Mouse (Mus musculus) monocyte, adult 2 months (primary cell): ENCODE results near the gene Mnx1.

Source experiments
- DNase-seq, 2 experiments: peaks; one replicate each; pipeline ENCODE4 v3.0.0; 2022; ENCODE audit warnings: low spot score in 2 of 2, low read depth in 1 of 2

Gene Mnx1

DNA sequence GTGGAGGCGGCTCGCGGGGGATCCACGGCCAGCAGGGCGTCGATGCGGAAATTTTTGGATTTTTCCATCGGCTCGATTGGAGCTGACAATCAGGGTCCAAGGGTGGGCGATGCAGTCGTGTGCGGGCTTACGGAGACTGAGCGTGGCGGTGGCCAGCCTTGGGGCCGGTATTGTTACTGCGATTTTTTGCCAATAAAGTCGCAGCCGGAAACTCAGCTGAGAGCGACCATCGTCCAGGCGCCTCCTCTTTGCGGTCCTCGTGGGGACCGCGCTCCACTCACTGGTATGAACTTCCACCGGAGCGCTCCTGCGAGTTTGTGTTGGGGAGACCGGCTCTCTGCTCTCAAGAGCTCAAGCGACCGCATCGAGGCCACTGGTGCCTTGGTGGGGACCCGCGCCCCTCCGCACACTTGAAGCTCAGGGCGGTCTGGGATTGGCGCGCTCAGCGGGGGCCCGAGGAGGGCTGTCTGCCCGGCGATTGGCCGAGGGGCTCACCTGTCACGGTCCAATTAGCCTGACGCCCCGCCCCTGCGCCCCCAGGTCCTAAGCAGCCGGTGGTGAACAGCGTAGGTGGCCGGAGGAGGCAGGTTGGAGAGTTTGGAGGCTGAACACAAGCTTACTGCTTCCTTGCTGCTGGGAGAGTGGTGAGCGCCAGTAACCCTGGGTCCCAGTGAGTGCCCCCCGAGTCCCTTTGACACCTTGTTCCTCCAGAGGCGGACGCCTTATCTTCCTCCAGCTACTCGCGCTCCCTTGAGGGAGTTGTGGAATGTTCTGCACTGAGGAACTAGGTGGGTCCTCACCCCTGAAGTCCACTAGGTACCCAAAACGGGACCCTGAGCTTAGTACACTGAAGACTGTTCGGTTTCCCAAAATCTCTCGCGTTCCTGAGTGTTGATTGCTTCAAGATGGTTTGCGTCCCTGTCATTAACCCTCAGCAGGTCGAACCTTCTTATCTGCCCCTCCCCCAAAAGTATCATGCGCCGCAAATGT, at the start of gene Mnx1:
TSS of gene Mnx1 (minus strand) at position 263 of the 990 bp plus-strand sequence.
- DNase-seq = no peak

DNA sequence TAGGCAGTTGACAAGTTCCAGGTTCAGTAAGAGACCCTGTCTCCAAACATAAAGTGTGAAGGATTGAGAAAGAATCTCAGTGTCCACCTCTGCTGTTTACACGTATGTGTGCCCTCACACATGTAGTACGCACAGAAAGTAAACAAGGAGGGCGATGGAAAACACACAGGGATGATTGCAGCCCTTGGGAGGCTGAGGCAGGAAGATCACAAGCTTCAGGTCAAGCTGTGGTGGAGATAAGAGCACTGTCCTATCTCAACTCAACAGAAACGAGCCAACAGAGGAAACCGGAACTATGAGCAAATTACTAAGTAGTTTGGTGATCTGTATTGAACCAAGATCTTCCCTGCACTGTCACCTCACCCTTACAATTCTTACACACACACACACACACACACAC, 38.2 kb upstream of the Mnx1 start:
- no peak for DNase-seq

DNA sequence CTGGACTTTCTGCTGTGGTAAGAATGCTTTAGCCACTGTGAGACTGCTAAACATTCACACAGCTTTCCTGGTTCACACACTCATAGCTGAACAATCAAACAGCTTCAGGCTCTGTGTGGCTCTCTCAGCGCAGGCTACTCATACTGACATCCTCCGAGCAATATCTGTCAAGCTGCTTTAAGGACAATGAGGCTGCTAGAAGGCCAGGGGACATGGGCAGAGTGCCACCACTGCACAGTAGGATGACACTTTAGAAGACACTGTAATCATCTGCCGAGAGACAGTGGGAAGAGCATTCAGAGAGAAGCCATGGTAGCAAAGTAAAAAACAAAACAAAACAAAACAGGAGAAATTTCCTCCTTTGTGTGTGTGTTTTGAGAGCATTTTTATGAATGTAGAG, 37.6 kb upstream of the Mnx1 start:
- DNase-seq = no peak

DNA sequence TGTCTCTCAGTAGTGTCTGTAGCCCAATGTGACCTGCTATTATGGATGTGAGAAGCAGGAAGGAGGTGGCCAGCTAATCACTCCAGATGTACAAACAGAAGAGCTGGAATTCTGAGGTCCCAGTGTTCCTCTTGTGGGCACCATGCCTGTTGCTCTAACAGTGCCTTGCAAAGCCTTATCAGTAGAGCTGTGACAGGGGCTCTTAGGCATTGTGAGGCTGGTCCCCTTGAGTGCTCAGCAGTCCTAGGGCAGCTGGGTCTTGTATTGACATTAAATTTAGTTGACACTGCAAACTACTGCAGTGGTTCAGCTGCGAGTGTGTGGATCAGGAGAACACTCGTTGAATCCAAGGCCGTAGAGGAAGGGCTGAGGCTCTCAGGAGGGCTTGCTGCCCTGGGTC, 28.7 kb upstream of the Mnx1 start:
- no peak for DNase-seq

DNA sequence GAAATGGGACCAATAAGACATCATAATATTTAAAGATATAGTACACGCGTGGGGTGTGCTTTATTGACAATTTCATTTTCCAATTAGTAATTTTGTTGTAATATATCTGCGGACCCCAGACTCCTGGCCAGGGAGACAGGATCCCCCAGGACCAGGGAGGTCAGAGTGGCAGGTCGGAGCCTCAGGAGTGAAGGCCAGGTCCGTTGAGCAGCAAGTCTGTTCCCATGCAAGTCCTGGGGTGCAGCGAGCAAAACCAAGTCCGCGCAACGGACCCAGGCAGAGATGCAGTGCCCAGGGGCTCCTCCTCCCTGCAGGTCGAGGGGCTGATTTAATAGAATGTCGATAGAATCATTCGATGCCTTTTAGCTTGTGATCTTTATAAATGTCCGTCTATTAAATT, 9.1 kb upstream of the Mnx1 start:
- no peak for DNase-seq

DNA sequence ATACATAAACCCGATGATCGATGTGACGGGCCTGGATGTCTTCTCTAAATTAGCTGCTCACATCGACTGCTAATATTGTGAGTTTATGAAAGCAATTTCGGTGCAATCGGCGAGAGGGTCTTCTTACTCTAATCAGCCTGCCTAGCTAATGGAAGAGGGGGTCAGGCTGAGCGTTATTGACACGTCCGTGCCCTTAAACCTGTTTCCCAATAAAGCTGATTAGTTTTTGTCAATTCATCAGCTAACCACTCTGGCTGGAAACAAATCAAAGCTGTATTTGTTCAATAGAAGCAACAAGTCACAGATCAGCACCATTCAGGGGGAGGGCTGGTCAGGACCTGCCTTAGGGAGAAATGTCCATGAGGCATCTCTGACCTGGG, 7.7 kb upstream of the Mnx1 start:
- DNase-seq = no peak

DNA sequence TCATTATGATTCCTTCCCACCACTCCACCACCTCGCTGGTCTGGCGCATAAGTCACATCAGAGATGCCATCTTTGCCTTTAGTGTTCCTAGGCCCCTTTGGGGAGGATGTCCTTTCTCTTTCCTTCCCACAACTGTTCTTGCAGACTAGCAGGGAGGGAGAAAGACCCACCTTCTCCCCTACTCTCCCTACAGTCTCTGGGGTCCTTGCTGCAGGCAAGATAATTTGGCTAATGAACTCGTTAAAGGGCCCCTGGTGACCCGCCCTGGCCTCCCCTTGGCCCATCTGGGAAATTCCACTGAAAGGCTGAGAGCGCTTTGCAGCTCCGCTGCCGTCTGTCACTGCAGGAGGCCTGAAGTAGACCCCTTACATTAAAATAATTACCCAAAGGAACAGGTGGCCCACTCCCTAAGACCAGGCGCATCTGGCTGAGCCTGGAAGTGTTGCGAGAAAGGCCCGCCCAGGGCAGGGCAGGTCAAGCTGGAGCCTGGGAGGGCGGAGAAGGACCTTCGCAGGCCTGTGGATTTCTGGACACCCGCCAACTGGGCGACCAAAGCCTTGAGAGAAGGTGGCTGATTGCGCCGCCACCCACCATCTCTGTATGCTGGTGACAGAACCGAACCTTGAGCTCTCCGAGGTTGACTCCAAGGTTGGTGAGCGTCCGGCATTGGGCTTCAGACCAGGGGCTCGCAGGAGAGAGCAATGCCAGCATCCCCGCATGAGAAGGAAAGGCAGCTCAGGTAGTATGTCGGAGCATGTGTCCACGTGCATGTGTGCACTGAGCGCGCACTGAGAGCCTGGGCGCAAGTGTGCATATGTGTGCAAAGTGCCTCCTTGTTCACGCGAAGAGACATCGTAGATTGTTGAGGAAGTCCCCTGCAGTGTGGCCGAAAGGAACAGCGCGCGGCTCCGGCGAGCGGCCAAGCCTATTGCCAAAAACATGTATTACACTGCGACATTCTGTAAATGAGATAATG, 7.0 kb upstream of the Mnx1 start:
- DNase-seq = no peak

DNA sequence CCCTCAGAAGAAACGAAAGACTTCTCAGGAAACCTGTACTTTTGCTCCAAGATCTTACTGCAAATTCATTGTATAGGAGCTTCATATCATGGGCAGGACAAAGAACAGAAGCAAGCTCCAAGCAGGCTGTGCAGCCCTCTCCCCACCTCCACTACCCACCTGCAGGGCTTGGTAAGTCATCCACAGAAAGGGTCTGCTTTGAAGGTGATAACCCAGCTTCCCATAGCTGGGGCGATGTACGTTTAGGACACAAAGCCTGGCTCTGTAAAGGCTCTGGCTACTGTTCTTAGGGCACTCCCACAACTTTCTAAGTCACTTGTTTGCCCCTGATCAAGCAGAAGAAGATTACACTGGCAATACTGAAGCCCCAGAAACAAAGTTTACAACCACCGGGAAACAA, 5.5 kb upstream of the Mnx1 start:
- no peak for DNase-seq

DNA sequence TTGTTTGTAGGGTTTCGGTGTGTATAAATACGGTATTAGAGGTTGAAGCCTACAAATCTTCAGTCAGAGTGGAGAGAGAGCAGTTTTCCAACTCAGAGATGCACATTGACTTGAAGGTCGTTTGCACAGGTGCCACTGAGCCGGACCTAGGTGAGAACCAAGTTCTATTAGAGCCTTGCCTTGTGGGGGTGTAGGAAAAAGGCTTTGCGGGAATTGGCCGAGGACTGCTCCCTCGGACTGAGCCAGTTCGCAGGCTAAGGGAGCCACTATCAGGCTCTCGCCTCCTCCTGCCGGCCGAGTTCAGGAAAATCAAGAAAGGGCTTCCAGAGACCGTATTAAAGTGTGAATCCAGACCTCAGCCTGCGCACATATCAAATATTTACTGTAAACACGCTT, 926 bp upstream of the Mnx1 start:
- no peak for DNase-seq

DNA sequence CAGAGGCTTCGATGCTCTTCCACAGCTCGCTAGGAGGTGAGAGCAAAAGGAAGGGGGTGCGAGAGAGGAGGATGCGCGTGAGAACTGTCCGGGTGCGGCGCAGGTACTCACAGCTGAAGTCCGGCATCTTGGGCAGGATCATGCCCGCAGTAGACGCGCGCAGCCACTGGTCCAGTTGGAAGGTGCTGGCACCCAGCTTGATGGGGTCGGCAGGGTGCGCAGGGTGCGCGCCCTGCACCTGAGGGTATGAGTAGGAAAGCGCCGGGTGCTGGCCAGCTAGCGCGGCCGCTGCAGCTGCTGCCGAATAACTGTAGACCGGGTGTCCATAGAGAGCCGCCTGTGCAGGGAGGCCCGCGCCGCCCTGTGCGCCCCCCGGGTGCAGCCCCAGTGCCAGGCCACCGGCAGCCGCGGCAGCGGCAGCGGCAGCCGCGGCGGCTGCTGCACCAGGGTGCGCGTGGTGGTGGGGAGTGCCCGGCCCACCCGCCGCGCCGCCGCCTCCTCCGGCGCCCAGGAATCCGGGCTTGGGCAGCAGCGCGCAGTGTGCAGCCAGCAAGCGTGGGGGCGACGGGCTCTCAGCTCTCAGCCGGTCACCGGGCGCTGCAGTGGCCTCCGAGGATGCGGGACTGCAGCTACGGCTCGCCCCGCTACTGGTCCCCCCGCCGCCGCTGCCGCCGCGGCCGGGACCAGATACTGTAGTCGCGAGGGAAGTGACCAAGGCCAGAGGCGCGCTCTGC, 629 bp downstream of the Mnx1 start:
- no peak for DNase-seq

DNA sequence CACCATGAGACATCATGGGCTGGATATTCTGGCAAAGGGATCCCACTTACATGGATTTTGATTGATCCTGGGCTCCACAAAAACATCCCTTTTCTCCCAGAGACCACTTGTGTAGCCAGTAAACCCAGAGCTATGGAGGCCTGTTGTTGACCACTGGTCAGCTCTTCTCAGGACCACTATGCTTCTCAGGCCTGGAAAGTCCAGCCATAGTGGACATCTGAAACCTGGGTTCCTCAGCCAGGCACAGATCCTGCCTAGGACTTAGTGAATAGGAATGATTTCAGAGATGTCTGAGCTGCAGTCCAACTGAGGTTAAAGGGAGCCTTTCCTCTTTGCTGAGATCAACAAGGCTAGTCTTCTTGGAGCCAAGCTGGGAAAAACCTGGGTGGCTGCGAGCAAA, 2.2 kb downstream of the Mnx1 start:
- no peak for DNase-seq

DNA sequence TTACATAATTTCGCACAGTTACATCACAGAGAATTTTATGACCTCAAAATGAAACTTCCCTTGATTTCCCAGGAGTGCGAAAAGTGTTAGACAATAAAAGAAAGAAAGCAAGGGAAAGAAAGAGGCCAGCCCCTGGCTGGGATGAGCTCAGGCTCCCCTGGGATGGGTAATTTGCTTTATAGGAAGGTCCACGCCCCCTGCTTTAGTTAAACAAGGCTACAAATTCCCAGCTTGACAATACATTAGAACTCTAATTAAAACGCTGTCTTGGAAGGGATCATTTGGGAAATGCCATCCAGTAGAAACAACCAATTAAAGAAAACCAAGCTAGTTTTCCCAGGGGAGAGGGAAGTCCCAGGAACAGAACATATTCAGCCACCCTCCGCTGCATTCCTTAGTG, 2.7 kb downstream of the Mnx1 start:
- no peak for DNase-seq

DNA sequence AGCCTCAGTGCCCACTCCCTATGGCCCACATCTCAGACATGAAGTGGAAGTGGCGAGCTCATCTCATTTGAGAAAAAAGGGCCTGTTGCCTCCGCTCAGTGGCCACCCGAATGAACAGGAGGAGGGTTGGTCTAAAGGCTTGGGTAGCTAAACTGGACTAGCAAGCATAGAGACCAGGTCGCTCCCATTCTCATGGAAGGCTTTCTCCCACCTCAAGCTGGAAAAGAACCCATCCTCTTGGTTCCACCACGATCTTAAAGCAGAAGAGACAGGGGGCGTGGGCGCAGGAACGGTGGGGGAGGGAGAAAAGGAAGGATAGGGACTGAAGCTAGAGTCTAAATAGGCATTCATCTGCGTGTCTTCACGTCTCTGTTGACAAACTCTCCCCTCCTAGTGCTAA, 3.2 kb downstream of the Mnx1 start:
- no peak for DNase-seq

DNA sequence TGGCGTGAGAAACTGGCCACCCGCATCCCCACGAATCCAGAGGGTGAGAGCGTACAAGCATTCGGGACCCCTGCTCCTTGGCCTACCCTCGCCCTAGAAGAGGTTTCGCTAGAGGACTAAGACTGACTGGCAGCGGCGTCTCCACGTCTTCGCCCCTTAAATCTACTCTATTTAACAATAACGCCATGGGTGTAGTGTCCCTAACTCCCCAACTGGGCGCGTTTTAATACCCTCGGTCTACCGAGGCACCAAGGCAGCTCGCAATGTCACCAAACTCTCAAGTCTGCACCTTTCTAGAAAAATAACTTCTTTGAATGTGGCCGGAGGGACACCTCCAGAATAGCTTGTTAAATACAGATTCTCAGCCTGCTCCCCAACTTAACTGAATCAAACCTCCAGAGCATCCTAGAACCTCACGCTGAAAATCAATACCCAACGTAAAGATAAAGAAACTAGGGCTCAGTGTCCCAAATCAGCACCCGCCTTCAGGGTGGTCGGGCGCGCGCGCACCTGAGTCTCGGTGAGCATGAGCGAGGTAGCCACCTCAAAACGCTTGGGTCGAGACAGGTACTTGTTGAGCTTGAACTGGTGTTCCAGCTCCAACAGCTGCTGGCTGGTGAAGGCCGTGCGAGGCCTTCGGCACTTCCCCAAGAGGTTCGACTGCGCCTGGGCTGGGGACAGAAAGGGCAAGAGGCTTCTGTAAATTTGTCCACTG, 3.9 kb downstream of the Mnx1 start:
- DNase-seq = no peak

DNA sequence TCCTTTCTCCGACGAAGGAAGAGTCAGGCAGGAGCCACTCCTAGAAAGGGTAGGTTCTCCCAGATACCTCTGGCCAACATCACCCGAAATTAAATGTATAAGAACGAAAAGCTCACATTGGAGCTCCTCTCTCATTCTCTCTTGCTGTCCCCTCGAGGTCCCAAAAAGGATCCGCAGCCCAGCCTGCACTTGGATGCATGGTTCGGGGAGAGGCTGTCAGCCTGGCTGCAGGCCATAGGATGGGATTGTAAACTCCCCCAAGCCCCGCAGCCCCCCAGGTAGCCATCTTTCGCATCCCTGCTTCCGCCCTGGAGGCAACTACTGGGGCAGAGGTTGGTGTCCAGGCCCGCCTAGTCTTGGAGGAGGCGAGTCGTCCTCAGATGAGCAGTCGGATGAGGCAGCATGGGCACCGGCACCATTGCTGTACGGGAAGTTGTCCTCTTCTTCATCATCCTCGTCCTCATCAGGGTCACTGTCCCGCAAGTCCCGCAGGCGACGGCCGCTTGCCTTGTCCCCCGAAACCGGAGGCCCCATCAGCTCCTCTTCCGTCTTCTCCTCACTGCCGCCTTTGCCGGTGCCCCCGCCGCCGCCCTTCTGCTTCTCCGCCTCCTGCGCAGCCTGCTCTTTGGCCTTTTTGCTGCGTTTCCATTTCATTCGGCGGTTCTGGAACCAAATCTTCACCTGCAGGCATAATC, 4.6 kb downstream of the Mnx1 start:
- DNase-seq = no peak

DNA sequence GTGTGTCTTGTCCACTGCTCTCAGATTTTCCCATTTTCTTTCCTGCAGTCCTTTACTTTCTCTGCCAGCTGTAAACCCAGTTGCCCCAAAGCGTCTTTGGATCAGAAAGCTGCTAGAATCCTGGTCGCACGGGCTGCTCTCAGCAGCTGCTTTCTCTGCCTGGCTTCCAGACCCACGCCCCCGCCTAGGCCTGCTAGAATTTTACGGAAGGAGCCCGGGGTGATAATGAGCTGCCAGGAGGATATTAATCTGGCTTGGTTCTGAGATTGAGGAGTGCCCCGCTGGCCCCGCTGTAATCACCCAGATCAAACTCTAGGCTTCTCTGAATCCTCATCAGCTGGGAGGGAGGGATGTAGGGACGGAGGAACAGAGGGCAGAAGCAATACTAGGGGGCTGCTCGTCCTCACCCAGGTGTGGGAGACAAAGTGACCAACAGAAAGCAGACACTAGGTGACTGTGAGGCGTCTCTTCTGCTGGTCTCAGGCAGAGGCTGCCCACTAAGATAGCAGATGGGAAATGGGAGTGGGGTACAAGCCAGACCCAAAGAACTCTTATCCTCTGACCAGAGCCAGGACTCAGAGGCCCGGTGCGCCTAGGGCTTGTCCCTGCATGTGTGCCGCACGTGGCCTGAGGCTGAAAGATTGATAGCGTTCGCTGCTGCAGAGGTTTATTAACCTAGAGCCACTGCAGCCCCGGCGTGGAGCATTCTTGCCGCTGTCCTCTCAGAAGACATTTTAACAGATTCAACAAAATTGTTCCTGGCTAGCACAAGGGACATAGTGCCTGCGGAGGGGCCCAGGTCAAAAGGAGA, 6.2 kb downstream of the Mnx1 start:
- no peak for DNase-seq

DNA sequence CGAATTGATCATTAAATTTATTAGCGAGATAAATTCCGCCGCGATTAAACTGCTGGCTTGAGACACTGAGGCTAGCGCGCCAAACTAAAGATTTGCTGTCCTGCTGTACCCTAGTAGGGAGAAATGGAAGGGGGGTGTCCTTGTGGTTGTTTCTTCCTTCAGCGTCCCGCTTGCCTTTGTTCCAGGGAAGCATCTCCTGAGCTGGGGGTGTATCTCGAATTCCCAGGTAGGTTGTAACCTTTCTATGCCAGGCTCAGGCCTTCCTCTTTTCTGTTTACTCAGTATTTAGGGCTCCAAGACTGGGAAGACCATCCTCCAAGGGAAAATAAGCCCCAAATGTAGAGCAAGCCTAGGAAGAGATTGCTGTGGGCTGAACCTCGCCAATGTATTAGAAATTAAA, 6.9 kb downstream of the Mnx1 start:
- DNase-seq = no peak

DNA sequence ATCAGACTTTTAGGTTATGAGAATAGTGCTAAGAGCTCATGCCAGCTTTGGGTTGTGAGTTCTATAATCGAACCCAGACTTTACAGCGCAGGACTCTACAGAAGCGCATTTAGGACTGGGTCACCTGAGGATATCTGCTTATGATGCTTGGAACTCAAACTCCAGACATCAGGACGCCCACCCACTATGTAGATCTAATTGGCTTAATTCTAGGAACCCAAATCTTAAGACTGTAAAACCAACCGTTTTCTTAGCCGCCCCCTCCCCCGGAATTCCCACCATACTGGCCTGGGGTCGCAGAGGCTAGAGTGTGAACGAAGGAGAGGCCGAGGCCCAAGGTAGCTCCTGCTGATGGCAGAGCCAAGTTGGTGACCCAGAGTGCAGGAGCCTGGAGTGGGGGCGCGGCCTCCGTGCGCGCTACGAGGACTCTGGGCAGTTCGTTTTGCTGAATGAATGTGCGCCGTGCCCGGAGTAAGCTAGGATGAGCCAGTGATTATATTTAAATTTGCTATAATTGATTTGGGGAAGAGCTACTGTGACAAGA, 7.3 kb downstream of the Mnx1 start:
- DNase-seq = no peak

DNA sequence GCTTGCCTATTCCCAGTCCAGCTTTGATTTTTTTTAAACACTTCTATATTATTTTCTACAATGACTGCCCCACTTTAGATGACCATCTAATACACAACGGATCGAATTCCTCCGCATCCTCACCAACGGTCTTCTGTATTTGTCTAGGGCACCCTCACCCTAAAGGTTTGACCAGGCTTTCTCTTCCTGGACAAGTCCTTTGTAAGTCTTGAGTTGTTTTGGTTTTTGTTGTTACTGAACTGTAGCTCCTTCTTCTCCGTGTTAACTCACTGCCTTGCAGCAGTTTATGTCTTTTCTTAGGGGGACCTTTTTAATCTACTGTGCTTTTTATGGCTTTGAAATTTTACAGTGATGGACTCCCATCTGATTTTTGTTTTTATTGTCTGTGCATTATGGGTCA, 8.0 kb downstream of the Mnx1 start:
- no peak for DNase-seq
